Mouse (Mus musculus): ENCODE measurements around the gene Ndrg2. TPM values are rescaled to one million over a fixed set of nuclear protein-coding genes. Genes with fewer than 3 reads are reported as not detected.
"Not testable (repeated sequence)": the region's sequence is repeated elsewhere in the genome, so short reads cannot be mapped to it uniquely, and the experiment has no call there.

The Ndrg2 gene
- polyA plus RNA-seq, 1 experiment from 2014 or later, result 105 TPM

DNA sequence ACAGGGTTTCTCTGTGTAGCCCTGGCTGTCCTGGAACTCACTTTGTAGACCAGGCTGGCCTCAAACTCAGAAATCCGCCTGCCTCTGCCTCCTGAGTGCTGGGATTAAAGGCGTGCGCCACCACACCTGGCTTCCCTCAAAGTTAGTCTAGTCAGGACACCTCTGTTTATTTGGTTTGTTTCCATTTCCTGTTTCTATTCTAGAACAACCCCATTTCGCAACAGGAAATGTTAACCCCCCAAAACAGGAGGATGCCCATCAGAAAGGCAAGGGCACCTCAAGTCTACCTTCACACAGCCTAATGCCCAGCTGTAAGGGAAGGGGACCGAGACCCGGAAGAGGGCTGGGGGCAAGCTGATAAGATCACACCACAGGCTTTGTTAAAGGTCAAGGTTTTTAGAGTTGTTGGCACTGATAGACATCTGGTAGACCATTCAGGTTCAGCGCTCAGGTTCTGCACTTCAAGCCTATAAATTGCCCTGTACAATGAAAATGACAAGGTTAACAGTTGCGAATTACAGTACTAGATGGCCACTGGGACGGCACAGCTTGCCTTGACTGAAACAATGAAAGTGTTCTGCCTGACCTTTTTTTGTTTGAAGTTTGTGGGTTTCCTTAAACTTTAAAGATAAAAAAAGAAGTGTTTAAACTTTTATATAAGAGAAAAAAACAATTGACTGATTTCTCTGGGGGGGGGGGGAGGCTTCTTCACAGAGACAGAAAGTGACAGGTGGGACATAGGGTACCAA is 21.6 kb downstream of the Ndrg2 start, which contains the start of gene Slc39a2:
Slc39a2 (plus strand) TSS at position 699 of the 749 bp plus-strand sequence.
- H3K4me3 ChIP-seq, result no peak within 1 kb of the TSS
- no peaks in the 10 kb centered on the region for H3K27me3 ChIP-seq
- H3K4me2 ChIP-seq, result no peak within 1 kb of the TSS
- H3K36me3 ChIP-seq, result peaks cover 53% of the 10 kb centered on the region
- ATAC-seq (ENCODE audit: insufficient number of reproducible peaks, low FRiP score, low TSS enrichment, low read depth), result no peak
- no peak within 1 kb of the TSS for H3K27ac ChIP-seq
- H3K4me1 ChIP-seq, result 0 out of 2 replicates have a peak, but pooled peaks cover 2% of the 10 kb centered on the region
- WGBS, result 89% methylated on average over 9 of the region's 9 CpGs
- no peak within 1 kb of the TSS for H3K9ac ChIP-seq
- H3K9me3 ChIP-seq, result no peaks in the 10 kb centered on the region

DNA sequence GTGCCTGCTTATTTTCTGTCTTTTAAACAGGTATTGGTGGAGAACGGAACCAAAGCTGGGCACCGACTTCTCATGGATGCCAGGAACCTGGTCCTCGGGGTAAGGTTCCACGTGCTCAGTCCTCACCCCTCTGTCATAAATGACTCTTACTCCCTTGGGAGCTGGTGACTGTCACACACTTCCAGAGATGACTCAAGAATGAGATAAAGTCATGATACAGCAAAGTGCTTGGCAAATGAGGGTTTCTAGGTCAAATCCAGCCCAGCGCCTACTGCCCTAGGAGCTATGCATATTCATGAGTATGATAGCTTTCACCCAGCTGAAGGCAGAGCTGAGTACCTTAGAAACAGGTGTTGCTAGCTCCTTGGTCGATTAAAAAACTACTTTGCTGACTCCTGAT is 24.1 kb downstream of the Ndrg2 start:
- Histone ChIP-seq H3K4me2 (no peak overlapping the region), H3K27ac (no peak overlapping the region), H3K4me1 (peaks cover 8% of the 10 kb centered on the region; the same call in 1 of the 2 replicates), H3K4me3 (no peak overlapping the region), H3K9ac (no peak overlapping the region), H3K9me3 (no peaks in the 10 kb centered on the region), H3K27me3 (no peaks in the 10 kb centered on the region), H3K36me3 (peaks cover 60% of the 10 kb centered on the region)
- no peak for ATAC-seq (ENCODE audit: insufficient number of reproducible peaks, low FRiP score, low TSS enrichment, low read depth)
- WGBS, result 87% methylated on average over 6 of the region's 6 CpGs

DNA sequence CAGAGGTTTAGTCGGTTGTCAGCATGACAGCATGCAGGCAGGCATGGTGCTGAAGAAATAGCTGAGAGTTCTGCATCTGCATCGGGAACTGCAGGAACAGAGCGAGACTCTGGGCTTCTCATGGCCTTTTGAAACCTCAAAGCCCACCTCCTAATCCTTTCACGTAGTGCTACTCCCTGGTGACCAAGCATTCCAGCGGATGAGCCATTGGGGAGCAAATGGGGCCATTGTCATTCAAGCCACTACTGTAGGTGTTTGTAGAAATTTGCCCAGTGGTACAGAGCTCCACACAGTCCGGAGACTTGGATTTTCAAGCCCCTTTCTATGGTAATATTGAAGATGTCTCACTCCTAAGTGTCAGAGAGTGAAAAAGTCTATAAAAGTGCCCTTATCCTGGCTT is 27.9 kb downstream of the Ndrg2 start:
- H3K36me3 ChIP-seq, result peaks cover 45% of the 10 kb centered on the region
- H3K9me3 ChIP-seq, result no peaks in the 10 kb centered on the region
- no peaks in the 10 kb centered on the region for H3K27me3 ChIP-seq
- no peak for ATAC-seq (ENCODE audit: insufficient number of reproducible peaks, low FRiP score, low TSS enrichment, low read depth)
- H3K4me3 ChIP-seq, result peak overlapping the region; percentile 79
- WGBS, result 65% methylated on average over 6 of the region's 6 CpGs
- peak overlapping the region; percentile 86; the same call in 1 of the 2 replicates for H3K4me2 ChIP-seq
- peaks cover 8% of the 10 kb centered on the region; the same call in 1 of the 2 replicates for H3K4me1 ChIP-seq
- no peak overlapping the region for H3K9ac ChIP-seq
- no peak overlapping the region for H3K27ac ChIP-seq

DNA sequence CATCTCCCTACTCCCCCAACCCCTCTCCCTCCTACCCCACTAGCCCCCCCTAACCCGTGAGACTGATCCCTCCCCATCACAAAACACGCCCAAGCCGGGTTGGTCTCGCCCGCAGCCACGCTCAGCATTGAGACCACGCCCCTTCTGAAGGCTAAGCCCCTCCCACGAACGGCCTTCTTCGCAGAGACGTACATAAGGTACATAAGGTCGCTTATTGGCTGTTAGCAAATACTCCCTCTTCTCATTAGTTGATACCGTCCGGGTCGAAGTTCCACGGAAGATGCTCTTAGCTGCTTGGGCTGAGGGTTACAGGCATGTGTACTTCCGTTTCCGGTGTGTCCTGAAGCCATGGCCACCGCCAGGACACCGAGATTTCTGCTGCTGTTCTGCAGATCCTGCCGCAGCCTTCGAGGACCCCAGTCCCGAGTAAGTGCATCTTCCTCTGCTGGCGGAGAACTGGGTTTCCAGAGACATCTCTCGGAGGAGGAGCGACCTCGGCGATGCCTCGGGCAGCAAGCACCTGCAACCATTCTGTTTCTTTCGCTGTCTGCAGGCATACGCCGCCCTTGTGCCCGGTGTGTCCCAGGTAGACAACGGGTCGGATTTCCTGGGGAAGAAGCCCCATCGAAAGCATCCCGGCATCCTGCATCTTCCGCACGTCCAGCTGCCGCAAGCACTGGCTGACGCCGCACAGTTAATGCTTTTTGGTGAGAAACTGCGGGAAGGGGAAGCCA is 29.2 kb downstream of the Ndrg2 start, which contains the start of gene Mettl17:
Mettl17 (plus strand) TSS at position 245 of the 734 bp plus-strand sequence.
- Histone ChIP-seq H3K36me3 (peaks cover 32% of the 10 kb centered on the region), H3K4me2 (peak within 1 kb of the TSS; percentile 86), H3K9ac (peak within 1 kb of the TSS; percentile 61), H3K4me1 (peaks cover 8% of the 10 kb centered on the region; the same call in 1 of the 2 replicates), H3K27me3 (no peaks in the 10 kb centered on the region), H3K9me3 (no peaks in the 10 kb centered on the region), H3K4me3 (peak within 1 kb of the TSS; percentile 79), H3K27ac (peak within 1 kb of the TSS; percentile 77)
- WGBS, result under 1% methylated on average over 43 of the region's 43 CpGs
- peak; percentile 97 for ATAC-seq (ENCODE audit: insufficient number of reproducible peaks, low FRiP score, low TSS enrichment, low read depth)

DNA sequence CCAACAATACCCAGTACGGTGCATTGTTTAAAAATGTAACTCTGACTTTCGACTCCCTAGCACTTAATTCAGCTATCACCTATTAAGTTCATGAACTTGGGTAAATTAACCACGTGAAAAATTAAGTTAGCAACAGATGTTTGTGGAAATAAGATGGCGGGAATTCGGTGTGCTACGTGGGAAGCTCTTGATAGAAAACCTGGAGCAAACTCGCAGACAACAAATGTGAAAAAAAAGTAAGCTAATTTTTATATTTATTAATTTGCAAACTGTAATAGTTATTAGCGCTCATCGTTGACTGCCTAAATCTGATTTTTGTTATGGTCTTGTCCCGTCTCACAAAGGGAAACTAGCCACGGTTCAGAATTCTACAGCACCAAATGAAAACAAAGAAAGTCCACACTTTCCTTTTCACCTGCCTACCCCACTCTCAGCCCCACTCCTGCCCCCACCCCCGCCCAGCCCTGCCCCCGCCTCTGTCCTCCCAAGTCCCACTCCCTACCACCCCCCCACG is 29.9 kb downstream of the Ndrg2 start:
- Histone ChIP-seq H3K4me1 (peaks cover 8% of the 10 kb centered on the region; the same call in 1 of the 2 replicates), H3K4me2 (peak overlapping the region; percentile 86), H3K9ac (no peak overlapping the region), H3K9me3 (no peaks in the 10 kb centered on the region), H3K36me3 (peaks cover 25% of the 10 kb centered on the region), H3K27me3 (no peaks in the 10 kb centered on the region), H3K27ac (peak overlapping the region; percentile 76), H3K4me3 (peak overlapping the region; percentile 79)
- WGBS, result 1% methylated on average over 14 of the region's 14 CpGs
- ATAC-seq (ENCODE audit: insufficient number of reproducible peaks, low FRiP score, low TSS enrichment, low read depth), result 0 out of 2 replicates have a peak, but pooled peaks have one; percentile 18

DNA sequence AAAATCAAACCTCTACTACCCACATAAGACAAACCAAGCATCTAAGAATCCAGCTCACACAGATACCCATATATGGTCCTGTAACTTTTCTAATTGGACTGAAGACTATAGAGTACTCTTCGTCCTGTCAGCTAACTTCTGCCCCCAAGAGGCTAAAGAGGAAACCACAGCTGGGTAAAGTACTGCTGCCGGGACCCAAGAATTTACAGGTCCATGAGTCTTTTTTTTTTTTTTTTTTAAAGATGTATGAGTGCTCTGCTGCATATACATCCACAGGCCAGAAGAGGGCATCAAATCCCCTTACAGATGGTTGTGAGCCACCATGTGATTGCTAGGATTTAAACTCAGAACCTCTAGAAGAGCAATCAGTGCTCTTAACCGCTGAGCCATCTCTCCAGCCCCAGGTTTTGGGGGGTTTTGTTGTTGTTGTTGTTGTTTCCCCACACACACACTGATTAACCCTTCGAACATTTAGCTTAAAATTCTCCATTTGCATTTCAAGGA is 30.4 kb downstream of the Ndrg2 start:
- 0% methylated on average over 4 of the region's 4 CpGs for WGBS
- ATAC-seq (ENCODE audit: insufficient number of reproducible peaks, low FRiP score, low TSS enrichment, low read depth), result no peak; the same call in 1 of the 2 replicates
- Histone ChIP-seq H3K4me1 (peaks cover 8% of the 10 kb centered on the region; the same call in 1 of the 2 replicates), H3K4me3 (peak overlapping the region; percentile 79), H3K9me3 (no peaks in the 10 kb centered on the region), H3K36me3 (peaks cover 20% of the 10 kb centered on the region), H3K27me3 (no peaks in the 10 kb centered on the region), H3K27ac (peak overlapping the region; percentile 76), H3K9ac (no peak overlapping the region), H3K4me2 (peak overlapping the region; percentile 86)

DNA sequence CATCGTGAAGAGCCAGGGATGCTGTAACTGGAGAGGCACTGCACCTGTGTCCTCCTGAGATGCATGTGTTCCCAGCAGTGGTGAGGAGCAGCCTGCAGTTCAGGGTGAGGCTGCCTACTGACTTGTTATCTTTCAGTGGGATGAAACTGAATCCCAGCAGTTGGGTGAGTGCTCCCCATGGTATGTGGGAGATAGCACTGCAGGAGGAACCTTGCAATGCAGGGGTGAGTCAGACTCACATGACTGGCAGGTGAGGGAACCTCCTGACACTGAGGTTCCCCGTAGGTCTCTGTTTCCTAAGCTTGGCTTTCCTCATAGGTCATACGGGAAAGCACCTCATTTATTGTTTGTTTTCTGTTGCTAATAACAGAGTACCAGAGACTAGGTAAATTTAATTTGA is 36.4 kb downstream of the Ndrg2 start:
- H3K4me2 ChIP-seq, result no peak overlapping the region
- ATAC-seq (ENCODE audit: insufficient number of reproducible peaks, low FRiP score, low TSS enrichment, low read depth), result no peak
- no peak overlapping the region for H3K27ac ChIP-seq
- H3K27me3 ChIP-seq, result no peaks in the 10 kb centered on the region
- no peaks in the 10 kb centered on the region for H3K9me3 ChIP-seq
- H3K4me1 ChIP-seq, result no peaks in the 10 kb centered on the region
- H3K4me3 ChIP-seq, result no peak overlapping the region
- WGBS, result 80% methylated on average over 3 of the region's 3 CpGs
- H3K9ac ChIP-seq, result no peak overlapping the region
- no peaks in the 10 kb centered on the region for H3K36me3 ChIP-seq

DNA sequence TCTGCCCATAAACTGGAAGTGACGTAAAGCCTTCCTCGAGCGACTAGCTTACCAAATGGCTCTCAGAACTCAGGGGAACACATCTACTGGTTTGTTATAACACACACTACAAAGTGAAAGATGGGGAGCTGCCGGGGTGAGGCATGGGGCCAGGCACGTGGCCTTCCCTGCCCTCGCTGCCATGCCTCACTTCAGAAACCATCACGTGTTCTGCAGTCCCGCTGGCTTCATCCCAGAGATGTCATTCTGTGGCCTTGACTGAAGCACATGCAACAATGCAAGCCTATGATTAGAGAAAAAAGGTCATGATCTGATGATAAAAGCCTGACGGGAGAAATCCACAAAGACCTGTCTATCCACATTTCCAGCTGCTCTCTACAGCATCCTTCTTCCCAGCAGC is 42.2 kb downstream of the Ndrg2 start:
- ATAC-seq (ENCODE audit: insufficient number of reproducible peaks, low FRiP score, low TSS enrichment, low read depth), result no peak
- Histone ChIP-seq H3K4me1 (no peaks in the 10 kb centered on the region), H3K4me2 (no peak overlapping the region), H3K9ac (no peak overlapping the region), H3K9me3 (no peaks in the 10 kb centered on the region), H3K4me3 (no peak overlapping the region), H3K36me3 (no peaks in the 10 kb centered on the region), H3K27ac (no peak overlapping the region), H3K27me3 (no peaks in the 10 kb centered on the region)
- WGBS, result 74% methylated on average over 9 of the region's 9 CpGs

DNA sequence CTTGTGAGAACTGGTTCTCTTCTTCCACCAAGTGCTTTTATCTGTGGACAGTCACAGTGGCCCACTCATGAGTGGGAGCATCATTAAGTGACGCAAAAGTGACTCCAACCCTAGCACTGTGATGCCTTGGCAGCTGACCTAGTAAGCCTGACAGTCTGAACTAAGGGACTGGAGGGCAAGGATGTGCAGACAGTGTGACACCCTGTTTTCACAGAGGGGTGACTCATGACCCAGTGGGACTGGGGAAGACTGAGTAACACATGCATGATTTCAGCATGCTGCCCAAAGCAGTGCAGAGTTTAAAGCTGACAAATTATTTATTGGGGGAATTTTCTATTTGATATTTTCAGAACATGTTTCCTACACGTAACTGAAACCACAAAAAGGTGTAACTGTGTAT is 43.2 kb downstream of the Ndrg2 start:
- no peak overlapping the region for H3K4me3 ChIP-seq
- no peak overlapping the region for H3K4me2 ChIP-seq
- H3K9ac ChIP-seq, result no peak overlapping the region
- no peaks in the 10 kb centered on the region for H3K4me1 ChIP-seq
- no peaks in the 10 kb centered on the region for H3K9me3 ChIP-seq
- no peak overlapping the region for H3K27ac ChIP-seq
- H3K27me3 ChIP-seq, result no peaks in the 10 kb centered on the region
- ATAC-seq (ENCODE audit: insufficient number of reproducible peaks, low FRiP score, low TSS enrichment, low read depth), result no peak
- 65% methylated on average over 2 of the region's 2 CpGs for WGBS
- no peaks in the 10 kb centered on the region for H3K36me3 ChIP-seq

DNA sequence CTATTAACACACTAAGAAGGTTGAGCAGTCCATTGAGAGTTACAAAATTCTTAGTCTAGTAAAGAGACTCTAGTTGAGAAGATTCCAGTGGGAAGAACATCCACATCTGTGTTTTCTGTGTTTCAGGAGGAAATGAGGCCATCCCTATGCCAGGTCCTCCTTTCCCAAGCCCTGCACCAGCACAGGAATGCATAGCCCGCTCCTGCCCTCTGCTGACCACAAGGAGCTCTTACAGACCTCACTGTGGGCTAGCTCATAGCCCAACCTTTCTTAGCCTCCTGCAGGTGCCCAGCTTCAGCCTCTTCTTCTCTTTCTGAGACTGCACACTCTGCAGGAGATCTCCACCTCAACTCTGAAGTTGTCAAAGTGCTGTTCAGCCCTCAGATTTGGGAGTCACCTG is 50.4 kb downstream of the Ndrg2 start:
- whole genome bisulfite sequencing, result 0% methylated on average over 1 of the region's 1 CpGs
- not testable (repeated sequence) for H3K27ac ChIP-seq; H3K36me3 ChIP-seq; H3K9me3 ChIP-seq; H3K9ac ChIP-seq; H3K4me1 ChIP-seq; H3K27me3 ChIP-seq; ATAC-seq (ENCODE audit: insufficient number of reproducible peaks, low FRiP score, low TSS enrichment, low read depth); H3K4me2 ChIP-seq; H3K4me3 ChIP-seq

DNA sequence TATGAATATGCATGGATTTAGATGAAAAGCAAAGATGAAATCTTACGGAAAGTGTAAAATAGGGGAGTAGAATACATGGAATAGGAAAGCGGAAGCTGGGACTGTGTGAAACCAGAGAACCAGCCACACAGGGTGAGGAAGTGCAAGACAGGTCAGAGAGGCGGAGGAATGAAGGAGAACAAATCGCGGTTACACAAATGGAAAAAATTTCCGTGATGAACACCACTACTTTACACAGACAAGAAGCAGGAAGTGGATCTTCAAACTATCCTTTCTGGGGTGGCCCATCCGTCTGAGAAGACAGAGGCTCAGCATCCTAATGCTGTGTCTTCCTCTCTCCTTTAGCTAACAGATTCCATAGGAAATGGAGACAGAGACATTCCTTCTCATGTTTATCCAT is 58.7 kb downstream of the Ndrg2 start:
- 77% methylated on average over 7 of the region's 7 CpGs for WGBS
- H3K27ac ChIP-seq; H3K9ac ChIP-seq; H3K36me3 ChIP-seq; H3K27me3 ChIP-seq; H3K9me3 ChIP-seq; H3K4me3 ChIP-seq; H3K4me2 ChIP-seq; H3K4me1 ChIP-seq; ATAC-seq (ENCODE audit: insufficient number of reproducible peaks, low FRiP score, low TSS enrichment, low read depth): not testable (repeated sequence)

All from limb, embryonic 15.5 days (tissue).